ENCODE assay signal across 8 mouse cellular contexts in genomic region chr7:27224877-27225575, GRCm38 (mm10). TPM values are rescaled to one million over a fixed set of nuclear protein-coding genes. Genes with fewer than 3 reads are reported as not detected.
A peak's percentile ranks its signal among the peaks of the same experiment; 100 is the strongest.
DNase-seq lines count a peak whose midpoint lies in the region; ATAC-seq lines count a peak whose summit lies in the region.

No protein-coding gene starts in this region.

- H3K4me3 ChIP-seq in lung, embryonic 16.5 days (ENCODE audit: low read length), result no peak overlapping the region
- peak overlapping the region; percentile 69; the same call in 1 of the 2 replicates for H3K4me3 ChIP-seq in embryonic facial prominence, embryonic 10.5 days
- H3K4me3 ChIP-seq in neural tube, embryonic 15.5 days (replicated peaks), result peak overlapping the region; percentile 87

- ATAC-seq in lung, embryonic 16.5 days (ENCODE audit: low read depth), result no peak
- no peak for ATAC-seq in neural tube, embryonic 15.5 days (ENCODE audit: low FRiP score)
- ATAC-seq in activated CD4-positive, CD25-positive, alpha-beta regulatory T cell, adult 4 months, result no peak

- peak overlapping the region; percentile 47 for H3K9ac ChIP-seq in lung, embryonic 16.5 days (ENCODE audit: low read length)
- peak overlapping the region; percentile 88; the same call in 1 of the 2 replicates for H3K9ac ChIP-seq in neural tube, embryonic 15.5 days (replicated peaks)

- H3K9me3 ChIP-seq in lung, embryonic 16.5 days (ENCODE audit: control insufficient read depth, low read length), result no peaks in the 10 kb centered on the region
- H3K9me3 ChIP-seq in embryonic facial prominence, embryonic 10.5 days, result no peaks in the 10 kb centered on the region
- H3K9me3 ChIP-seq in neural tube, embryonic 15.5 days (replicated peaks), result no peaks in the 10 kb centered on the region

- H3K27ac ChIP-seq in lung, embryonic 16.5 days (ENCODE audit: low read length), result no peak overlapping the region
- peak overlapping the region; percentile 30 for H3K27ac ChIP-seq in embryonic facial prominence, embryonic 10.5 days (replicated peaks)
- H3K27ac ChIP-seq in neural tube, embryonic 15.5 days (replicated peaks), result no peak overlapping the region

- WGBS in lung, embryonic 16.5 days, result 69% methylated on average over 11 of the region's 11 CpGs
- WGBS in embryonic facial prominence, embryonic 10.5 days, result 81% methylated on average over 11 of the region's 11 CpGs
- WGBS in neural tube, embryonic 15.5 days, result 60% methylated on average over 11 of the region's 11 CpGs

- peaks cover 39% of the 10 kb centered on the region for H3K4me1 ChIP-seq in lung, embryonic 16.5 days (replicated peaks; ENCODE audit: control insufficient read depth, insufficient read depth, low read length)
- H3K4me1 ChIP-seq in embryonic facial prominence, embryonic 10.5 days, result peaks cover 53% of the 10 kb centered on the region
- H3K4me1 ChIP-seq in neural tube, embryonic 15.5 days, result peaks cover 56% of the 10 kb centered on the region

- no peaks in the 10 kb centered on the region for H3K27me3 ChIP-seq in lung, embryonic 16.5 days (ENCODE audit: control insufficient read depth, insufficient read depth, low read depth, low read length)
- H3K27me3 ChIP-seq in embryonic facial prominence, embryonic 10.5 days (replicated peaks; ENCODE audit: low read depth, poor library complexity, severe bottlenecking), result no peaks in the 10 kb centered on the region
- H3K27me3 ChIP-seq in neural tube, embryonic 15.5 days (replicated peaks), result no peaks in the 10 kb centered on the region

- no peak for DNase-seq in lung, postnatal 25 days (ENCODE audit: low spot score)
- DNase-seq in embryonic facial prominence, embryonic 10.5 days (ENCODE audit: low spot score), result peak; percentile 19
- DNase-seq in gonadal fat pad, adult 2 months (ENCODE audit: low read depth), result peak; percentile 91
- DNase-seq in left cerebral cortex, postnatal 36 days (ENCODE audit: low spot score in 2 of 2), result peak; percentile 50
- DNase-seq in testis, postnatal 10 days (ENCODE audit: low spot score), result no peak

- 0 out of 2 replicates have a peak overlapping the region, but pooled peaks have one; percentile 12 for H3K4me2 ChIP-seq in lung, embryonic 16.5 days (ENCODE audit: low read depth, low read length)
- peak overlapping the region; percentile 89 for H3K4me2 ChIP-seq in neural tube, embryonic 15.5 days

- intact Hi-C loops in left cerebral cortex, postnatal 36 days (cut with DNase I), result loop anchor here (5.0 kb wide), 1 partner anchor 37 kb away; no protein-coding TSS in a partner anchor

- H3K36me3 ChIP-seq in lung, embryonic 16.5 days (ENCODE audit: control insufficient read depth, insufficient read depth, low read length), result no peaks in the 10 kb centered on the region
- peaks cover 26% of the 10 kb centered on the region for H3K36me3 ChIP-seq in embryonic facial prominence, embryonic 10.5 days (replicated peaks)
- H3K36me3 ChIP-seq in neural tube, embryonic 15.5 days, result 0 out of 2 replicates have a peak, but pooled peaks cover 10% of the 10 kb centered on the region

RNA-seq across cellular contexts. Expression of gene Itpkc, which starts 3.4 kb away (rescaled TPM):
- polyA plus RNA-seq in lung, embryonic 16.5 days (2015; fragmentation: Nextera tagmentation; extraction: Ambion mirVana), result 4.1 and 4.3 TPM in 2 replicates
- polyA plus RNA-seq in embryonic facial prominence, embryonic 10.5 days (2016; fragmentation: Nextera tagmentation; extraction: Ambion mirVana), result 5.1 and 5.6 TPM in 2 replicates
- 8.4 and 10.3 TPM in 2 replicates for polyA plus RNA-seq in gonadal fat pad, adult 2 months (2012; rRNA removed)
- 1 to 10 TPM; 8.0 TPM for total RNA-seq in left cerebral cortex, postnatal 36 days (2021)
- polyA plus RNA-seq in neural tube, embryonic 15.5 days (2015; fragmentation: Nextera tagmentation; extraction: Ambion mirVana), result 5.9 and 6.1 TPM in 2 replicates
- polyA plus RNA-seq in activated CD4-positive, CD25-positive, alpha-beta regulatory T cell, adult 4 months (2017; shearing (Covaris generic)), result 1 to 10 TPM; 1.3 to 1.5 TPM

RNA-seq across cellular contexts. Expression of gene Coq8b, which starts 7.8 kb away (rescaled TPM):
- polyA plus RNA-seq in lung, embryonic 16.5 days (2015; fragmentation: Nextera tagmentation; extraction: Ambion mirVana), result 23.4 and 23.5 TPM in 2 replicates
- polyA plus RNA-seq in embryonic facial prominence, embryonic 10.5 days (2016; fragmentation: Nextera tagmentation; extraction: Ambion mirVana), result 18.4 and 18.7 TPM in 2 replicates
- polyA plus RNA-seq in gonadal fat pad, adult 2 months (2012; rRNA removed), result 51.5 and 55.4 TPM in 2 replicates
- 10 to 100 TPM; 33.2 to 41.9 TPM for total RNA-seq in left cerebral cortex, postnatal 36 days (2021)
- polyA plus RNA-seq in neural tube, embryonic 15.5 days (2015; fragmentation: Nextera tagmentation; extraction: Ambion mirVana), result 20.1 and 20.9 TPM in 2 replicates
- polyA plus RNA-seq in activated CD4-positive, CD25-positive, alpha-beta regulatory T cell, adult 4 months (2017; shearing (Covaris generic)), result 10 to 100 TPM in 1 of 2 experiments, 1 to 10 TPM in 1; 6.3 to 12.5 TPM

RNA-seq across cellular contexts. Expression of gene Snrpa, which starts 29.0 kb away (rescaled TPM):
- polyA plus RNA-seq in lung, embryonic 16.5 days (2015; fragmentation: Nextera tagmentation; extraction: Ambion mirVana), result 246 and 251 TPM in 2 replicates
- 415 and 427 TPM in 2 replicates for polyA plus RNA-seq in embryonic facial prominence, embryonic 10.5 days (2016; fragmentation: Nextera tagmentation; extraction: Ambion mirVana)
- polyA plus RNA-seq in gonadal fat pad, adult 2 months (2012; rRNA removed), result 141 and 161 TPM in 2 replicates
- total RNA-seq in left cerebral cortex, postnatal 36 days (2021), result 10 to 100 TPM; 78.4 to 80.5 TPM
- polyA plus RNA-seq in neural tube, embryonic 15.5 days (2015; fragmentation: Nextera tagmentation; extraction: Ambion mirVana), result 176 and 193 TPM in 2 replicates
- polyA plus RNA-seq in activated CD4-positive, CD25-positive, alpha-beta regulatory T cell, adult 4 months (2017; shearing (Covaris generic)), result 100 to 1,000 TPM in 1 of 2 experiments, 10 to 100 TPM in 1; 74.6 to 109 TPM

RNA-seq across cellular contexts. Expression of gene BC024978, which starts 29.4 kb away (rescaled TPM):
- polyA plus RNA-seq in lung, embryonic 16.5 days (2015; fragmentation: Nextera tagmentation; extraction: Ambion mirVana), result 3.1 and 3.5 TPM in 2 replicates
- polyA plus RNA-seq in embryonic facial prominence, embryonic 10.5 days (2016; fragmentation: Nextera tagmentation; extraction: Ambion mirVana), result 4.3 and 4.7 TPM in 2 replicates
- 15.6 and 18.2 TPM in 2 replicates for polyA plus RNA-seq in gonadal fat pad, adult 2 months (2012; rRNA removed)
- 10 to 100 TPM; 20.6 TPM for total RNA-seq in left cerebral cortex, postnatal 36 days (2021)
- polyA plus RNA-seq in neural tube, embryonic 15.5 days (2015; fragmentation: Nextera tagmentation; extraction: Ambion mirVana), result 3.4 TPM in 2 replicates
- 1 to 10 TPM; 4.2 to 4.5 TPM for polyA plus RNA-seq in activated CD4-positive, CD25-positive, alpha-beta regulatory T cell, adult 4 months (2017; shearing (Covaris generic))

RNA-seq across cellular contexts. Expression of gene Numbl, which starts 33.2 kb away (rescaled TPM):
- polyA plus RNA-seq in lung, embryonic 16.5 days (2015; fragmentation: Nextera tagmentation; extraction: Ambion mirVana), result 14.8 and 14.9 TPM in 2 replicates
- 14.8 and 15.0 TPM in 2 replicates for polyA plus RNA-seq in embryonic facial prominence, embryonic 10.5 days (2016; fragmentation: Nextera tagmentation; extraction: Ambion mirVana)
- polyA plus RNA-seq in gonadal fat pad, adult 2 months (2012; rRNA removed), result 20.4 and 22.4 TPM in 2 replicates
- total RNA-seq in left cerebral cortex, postnatal 36 days (2021), result 100 to 1,000 TPM; 107 to 127 TPM
- 47.7 and 60.7 TPM in 2 replicates for polyA plus RNA-seq in neural tube, embryonic 15.5 days (2015; fragmentation: Nextera tagmentation; extraction: Ambion mirVana)
- polyA plus RNA-seq in activated CD4-positive, CD25-positive, alpha-beta regulatory T cell, adult 4 months (2017; shearing (Covaris generic)), result not detected

Comparison
In these comparisons a context has a peak if more than half of its experiments do, and no peak if none do; other contexts are left out.
1. DNase-seq: peak in embryonic facial prominence, embryonic 10.5 days (single experiment), gonadal fat pad, adult 2 months (single experiment) and left cerebral cortex, postnatal 36 days (2 of 2); none in lung, postnatal 25 days (single experiment) and testis, postnatal 10 days (single experiment).